Mouse (Mus musculus) cerebellum, adult 2 months (tissue): ENCODE results near the gene Lypd8.

ENCODE experiments used
- CTCF ChIP-seq: fragments of 200-500 bp; IDR thresholded peaks from 2 replicates; pipeline ENCODE4 v1.5.1; 2011; ENCODE audit warnings: low read depth, mild to moderate bottlenecking, control low read depth, low read length, moderate library complexity, borderline replicate concordance; ENCODE audit not compliant: insufficient read depth
- POLR2A ChIP-seq: fragments of 200-500 bp; IDR thresholded peaks from 2 replicates; pipeline ENCODE4 v1.6.1; 2011; ENCODE audit warnings: low read length, control low read depth, borderline replicate concordance; ENCODE audit not compliant: insufficient read depth

DNA sequence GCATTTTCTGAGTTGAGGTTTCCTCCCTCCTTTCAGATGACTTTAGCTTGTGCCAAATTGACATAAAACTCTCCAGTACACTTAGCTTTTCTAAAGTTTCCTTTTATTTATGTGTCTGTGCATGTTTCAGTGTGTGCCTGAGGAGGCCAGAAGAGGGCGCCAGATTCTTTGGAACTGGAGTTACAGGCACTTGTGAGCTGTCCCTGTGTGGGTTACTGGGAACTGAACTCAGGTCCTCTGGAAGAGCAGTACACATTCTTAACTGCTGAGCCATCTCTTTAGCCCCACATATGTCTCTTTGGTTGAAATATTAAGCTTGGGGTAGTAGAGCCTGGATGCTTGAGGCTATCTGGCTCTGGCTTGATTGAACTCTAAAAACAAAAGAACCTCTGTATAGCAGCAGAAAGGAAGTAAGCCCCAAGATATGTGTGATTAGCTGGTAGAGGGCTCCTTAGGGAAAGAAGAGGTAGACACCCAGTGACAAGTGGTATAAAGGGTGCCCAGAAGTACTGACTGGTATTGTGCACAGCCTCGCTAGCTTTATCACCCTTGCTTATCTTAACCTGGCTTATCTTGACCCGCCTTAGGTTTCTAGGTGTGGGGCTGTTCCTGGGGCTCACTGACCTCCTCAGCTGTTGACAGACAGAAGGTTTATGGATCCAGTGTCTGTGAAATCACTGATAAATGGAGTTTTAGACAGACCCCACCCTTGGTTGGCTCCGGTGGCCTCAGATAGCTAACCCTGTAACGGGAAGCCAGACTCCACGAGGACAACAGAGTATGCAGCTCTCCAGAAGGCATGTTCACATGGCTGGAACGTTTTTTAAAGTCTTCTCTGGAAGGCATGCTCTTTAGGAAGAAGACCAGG, 25.9 kb upstream of the Lypd8 start:
- TF ChIP-seq POLR2A, result no peak
- no peak for TF ChIP-seq CTCF
